Mouse (Mus musculus): ENCODE measurements around the gene Glod4.
"Not testable (repeated sequence)": the region's sequence is repeated elsewhere in the genome, so short reads cannot be mapped to it uniquely, and the experiment has no call there.

Gene Glod4

GRCm38 (mm10) chr11:76257386-76257785 is 13.9 kb upstream of the Glod4 start:
- DNase-seq (ENCODE audit: low read depth) = no peak

DNA sequence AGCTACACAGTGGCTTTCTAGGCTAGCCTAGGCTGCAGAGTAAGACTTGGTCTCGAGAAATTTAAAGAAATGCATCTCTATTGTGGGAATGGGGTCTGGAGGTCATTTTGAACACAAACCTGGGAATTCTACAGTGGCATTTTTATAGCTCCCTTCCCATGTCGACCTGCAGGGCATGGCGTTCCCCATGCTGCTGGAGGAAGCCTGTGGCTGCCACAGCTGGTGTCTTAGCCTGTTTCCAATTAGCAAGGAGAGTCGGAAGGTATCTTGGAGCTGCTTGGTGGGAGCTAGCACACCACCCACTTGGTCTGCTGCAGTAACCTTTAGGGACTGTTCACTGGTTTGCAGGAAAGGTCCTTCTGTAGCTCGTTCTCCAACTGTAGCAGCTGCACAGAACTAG is 12.6 kb upstream of the Glod4 start:
- no peak for DNase-seq (ENCODE audit: low read depth)

- DNase-seq (ENCODE audit: low read depth) = no peak
Measured at GRCm38 (mm10) chr11:76255431-76256001, 12.0 kb upstream of the Glod4 start.

DNA sequence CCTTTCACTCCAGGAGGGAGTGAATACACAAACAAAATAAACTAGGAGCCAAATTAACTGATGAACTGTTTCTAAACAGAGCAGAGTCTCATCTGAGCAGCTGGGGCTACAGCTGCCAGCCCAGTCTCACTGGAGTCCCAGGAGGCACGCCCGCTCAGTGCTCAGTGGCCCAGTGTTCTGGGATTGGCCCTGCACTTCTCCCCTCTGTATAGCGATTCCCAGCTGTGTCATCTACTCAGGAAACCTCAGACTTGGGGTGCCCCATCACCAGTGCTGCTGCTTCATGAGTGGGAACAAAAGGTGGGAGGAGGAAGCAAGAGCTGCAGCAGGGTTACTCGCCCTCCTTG is 10.4 kb upstream of the Glod4 start:
- DNase-seq (ENCODE audit: low read depth) = no peak

GRCm38 (mm10) chr11:76253145-76253917 is 9.8 kb upstream of the Glod4 start:
- DNase-seq (ENCODE audit: low read depth) = no peak

GRCm38 (mm10) chr11:76252036-76252435 is 8.5 kb upstream of the Glod4 start:
- DNase-seq (ENCODE audit: low read depth) = no peak

DNA sequence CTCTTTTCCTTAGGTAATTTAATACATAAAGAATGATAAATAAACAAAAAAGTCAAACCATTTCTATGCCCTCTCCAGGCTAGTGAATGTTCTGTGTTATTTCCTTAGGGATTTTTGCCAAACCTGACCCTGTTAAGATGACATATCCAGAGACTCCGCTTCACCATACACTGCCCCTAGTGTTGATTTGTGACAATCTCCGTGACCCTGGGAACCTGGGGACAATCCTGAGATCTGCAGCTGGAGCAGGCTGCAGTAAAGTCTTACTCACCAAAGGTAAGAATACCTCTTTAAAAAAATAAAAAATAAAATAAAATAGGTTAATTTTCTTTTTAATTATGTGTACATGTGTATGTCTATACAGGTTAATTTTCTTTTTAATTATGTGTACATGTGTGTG is 3.7 kb upstream of the Glod4 start:
- DNase-seq (ENCODE audit: low read depth) = no peak

- no peak for DNase-seq (ENCODE audit: low read depth)
Measured at GRCm38 (mm10) chr11:76246439-76246838, 2.9 kb upstream of the Glod4 start.

- no peak for DNase-seq (ENCODE audit: low read depth)
Measured at GRCm38 (mm10) chr11:76243811-76244546, 454 bp upstream of the Glod4 start.

GRCm38 (mm10) chr11:76239750-76240149 is 3.8 kb downstream of the Glod4 start:
- DNase-seq (ENCODE audit: low read depth) = no peak

- DNase-seq (ENCODE audit: low read depth) = no peak
Measured at GRCm38 (mm10) chr11:76236136-76236535, 7.4 kb downstream of the Glod4 start.

DNA sequence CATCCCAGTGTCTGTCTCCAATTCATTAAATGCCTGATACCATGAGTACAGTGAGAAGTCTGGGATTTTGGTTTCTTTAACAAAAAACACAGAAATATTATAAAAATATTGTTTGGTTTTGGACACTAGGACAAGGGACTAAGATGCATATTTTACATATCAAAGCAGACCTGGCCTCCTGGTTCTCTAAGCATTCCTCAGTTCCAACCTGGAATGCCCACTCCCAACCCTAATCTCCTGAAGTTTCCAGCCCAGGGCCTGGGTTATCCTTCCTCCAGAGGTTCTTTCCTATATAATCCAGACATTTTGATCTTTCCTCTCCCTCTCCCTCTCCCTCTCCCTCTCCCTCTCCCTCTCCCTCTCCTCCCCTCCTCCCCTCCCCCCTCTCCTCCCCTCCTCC is 18.5 kb downstream of the Glod4 start:
- DNase-seq (ENCODE audit: low read depth) = no peak

- no peak for DNase-seq (ENCODE audit: low read depth)
Measured at GRCm38 (mm10) chr11:76224631-76225030, 18.9 kb downstream of the Glod4 start.

DNA sequence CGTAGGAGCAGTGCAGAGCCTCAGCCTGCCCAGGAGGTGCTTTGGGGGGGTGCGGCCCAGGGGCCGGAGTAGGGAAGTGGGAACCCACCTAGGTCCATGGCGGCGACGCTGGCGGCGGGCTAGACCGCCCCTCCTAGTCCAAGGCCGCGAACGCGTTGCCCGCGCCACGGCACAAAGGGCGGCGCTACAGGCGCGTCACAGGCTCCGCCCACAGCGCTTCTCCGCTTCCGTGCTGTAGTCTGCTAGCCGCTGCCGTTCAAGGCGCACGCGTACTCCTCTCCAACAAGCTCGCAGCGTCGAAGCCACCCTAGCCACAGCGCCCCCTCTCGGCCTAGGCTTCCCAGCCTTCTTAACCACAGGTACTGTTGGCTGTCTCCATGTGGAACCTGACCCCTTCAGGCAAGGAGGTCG is 26.1 kb downstream of the Glod4 start, which contains the start of the genes Dbil5 and Gemin4:
Dbil5 (plus strand) TSS at position 219 of the 411 bp plus-strand sequence.
Gemin4 (minus strand) TSS at position 275 of the 411 bp plus-strand sequence.
- peak; percentile 99 for DNase-seq (ENCODE audit: low read depth)

GRCm38 (mm10) chr11:76216681-76217389 is 26.7 kb downstream of the Glod4 start:
- no peak for DNase-seq (ENCODE audit: low read depth)

GRCm38 (mm10) chr11:76216049-76216540 is 27.4 kb downstream of the Glod4 start:
- no peak for DNase-seq (ENCODE audit: low read depth)

- no peak for DNase-seq (ENCODE audit: low read depth)
Measured at GRCm38 (mm10) chr11:76215011-76215410, 28.5 kb downstream of the Glod4 start.

GRCm38 (mm10) chr11:76213841-76214240 is 29.7 kb downstream of the Glod4 start:
- DNase-seq (ENCODE audit: low read depth) = no peak

DNA sequence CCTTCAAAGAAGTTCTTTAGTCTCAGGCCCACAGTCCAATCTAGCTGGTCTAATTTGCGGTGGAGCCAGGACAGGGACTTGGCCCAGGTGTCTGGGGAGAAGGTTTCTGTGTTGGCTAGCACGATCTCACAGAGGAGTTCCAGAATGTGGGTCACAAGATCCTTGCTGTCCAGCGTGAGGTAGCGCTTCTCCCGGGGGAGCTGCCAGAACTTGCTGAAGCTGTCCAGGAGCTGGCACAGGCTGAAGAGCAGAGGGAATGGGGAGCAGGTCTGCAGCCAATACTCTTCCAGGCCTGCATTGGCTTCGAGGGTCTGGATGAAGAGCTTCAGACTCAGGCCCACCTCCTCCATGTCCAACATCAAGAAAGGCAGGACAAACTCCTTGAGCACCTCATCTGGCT is 31.9 kb downstream of the Glod4 start:
- not testable (repeated sequence) for DNase-seq (ENCODE audit: low read depth)

DNA sequence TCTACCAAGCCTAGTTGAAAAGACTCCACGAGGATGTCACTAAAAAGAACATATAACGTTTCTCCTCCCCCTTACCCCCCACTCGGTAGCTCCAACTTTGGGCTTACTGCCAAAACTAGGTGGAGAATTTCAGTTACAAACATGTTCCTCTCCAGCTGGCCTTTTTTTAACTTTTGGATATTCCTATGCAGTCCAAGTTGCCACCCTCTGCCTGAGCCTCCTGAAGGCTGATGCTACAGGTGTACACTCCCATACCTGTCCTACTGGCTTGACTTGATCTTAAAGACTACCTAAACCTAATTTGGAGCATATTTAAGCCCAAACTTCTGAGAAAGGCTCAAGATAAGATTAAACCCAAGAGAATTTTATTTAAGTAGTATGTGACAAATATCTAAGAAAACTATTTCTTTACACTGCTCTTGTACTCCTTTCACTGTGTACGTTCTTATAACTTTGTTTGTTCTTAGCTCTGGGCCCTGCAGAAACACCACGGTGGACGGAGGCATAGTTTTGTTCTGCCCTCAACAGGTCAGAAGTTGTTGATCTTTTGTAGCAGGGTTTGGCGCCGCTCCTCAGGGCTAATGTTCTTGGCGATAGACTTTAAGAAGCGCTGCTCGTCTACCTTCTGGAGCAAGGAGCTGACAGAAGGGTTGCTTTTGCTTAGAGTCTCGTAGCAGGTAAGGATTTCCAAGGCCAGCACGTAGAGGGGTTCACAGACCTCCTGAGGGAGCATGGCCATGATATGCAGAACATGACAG is 33.1 kb downstream of the Glod4 start:
- DNase-seq (ENCODE audit: low read depth) = no peak

DNA sequence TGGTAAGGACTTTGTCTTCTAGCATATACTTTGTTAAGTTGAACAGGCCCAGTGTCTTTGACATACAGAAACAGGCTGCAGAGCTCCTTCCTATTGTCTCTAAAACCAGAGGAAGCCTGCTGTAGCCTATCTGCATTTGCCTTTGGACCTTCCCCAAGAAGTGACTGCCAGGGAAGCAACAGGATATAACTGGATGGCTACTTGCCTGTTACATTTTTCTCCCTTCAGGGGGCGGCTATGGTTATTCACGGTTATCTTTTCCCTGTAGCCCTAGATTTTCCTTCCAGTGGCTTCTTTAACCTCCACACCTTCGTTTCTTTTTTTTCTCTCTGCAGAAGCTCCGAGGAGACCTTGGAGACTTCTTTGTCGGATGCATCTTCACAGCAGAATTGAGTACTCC is 36.7 kb downstream of the Glod4 start:
- no peak for DNase-seq (ENCODE audit: low read depth)
